Mouse (Mus musculus): ENCODE data around the gene Nlrp6.

Gene Nlrp6

GRCm38 (mm10) chr7:140912293-140912692 is 8.4 kb upstream of the Nlrp6 start:
- no peak for DNase-seq (ENCODE audit: low read depth in 2 of 2, low spot score in 2 of 2)

GRCm38 (mm10) chr7:140912846-140913482 is 7.7 kb upstream of the Nlrp6 start:
- DNase-seq (ENCODE audit: low read depth in 2 of 2, low spot score in 2 of 2): no peak

DNA sequence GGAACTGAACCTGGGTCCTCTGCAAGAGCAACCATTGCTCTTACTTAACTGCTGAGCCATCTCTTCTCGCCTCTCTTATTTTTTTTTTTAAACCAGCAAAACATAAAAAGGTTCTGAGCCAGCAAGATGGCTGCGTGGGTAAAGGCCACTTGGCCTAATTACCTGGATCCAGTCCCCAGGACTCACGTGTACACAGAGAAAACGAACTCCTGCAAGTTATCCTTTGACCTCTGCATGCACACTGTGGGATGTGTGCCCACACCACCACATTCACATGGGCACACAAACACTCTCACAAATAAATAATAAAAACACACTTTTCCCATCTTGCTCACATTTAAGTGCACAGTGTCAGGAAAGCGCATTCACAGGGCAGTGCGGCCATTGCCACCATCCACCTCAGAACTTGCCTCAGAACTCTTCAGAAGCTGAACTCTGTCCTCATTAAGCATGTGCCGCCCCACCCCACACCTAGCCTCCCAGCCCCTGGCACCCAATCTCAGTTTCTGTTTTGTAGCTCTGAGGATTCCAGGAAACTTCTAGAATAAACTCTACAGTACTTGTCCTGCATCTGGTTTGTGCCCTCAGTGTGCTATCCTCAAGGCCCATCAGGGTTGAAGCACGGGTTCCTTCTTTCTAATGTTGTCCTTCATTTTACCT is 6.5 kb upstream of the Nlrp6 start:
- DNase-seq (ENCODE audit: low read depth in 2 of 2, low spot score in 2 of 2): no peak

DNA sequence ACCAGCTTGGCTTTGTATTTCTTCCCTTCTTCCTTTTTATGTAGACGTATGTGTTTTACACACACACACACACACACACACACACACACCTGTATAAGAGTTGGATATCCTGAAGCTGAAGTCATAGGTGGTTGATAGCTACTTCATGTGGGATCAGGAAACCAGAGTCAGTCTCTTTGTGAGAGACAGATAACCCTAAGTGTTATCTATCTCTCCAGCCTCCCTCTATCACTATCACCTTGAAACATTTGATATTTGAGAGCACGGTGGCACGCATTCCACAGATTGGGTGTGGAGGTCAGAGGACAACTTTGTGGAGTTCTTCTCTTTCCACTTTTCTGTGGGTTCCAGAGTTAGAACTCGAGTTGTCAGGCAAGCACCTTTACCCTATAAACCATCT is 791 bp upstream of the Nlrp6 start:
- DNase-seq (ENCODE audit: low read depth in 2 of 2, low spot score in 2 of 2): no peak

DNA sequence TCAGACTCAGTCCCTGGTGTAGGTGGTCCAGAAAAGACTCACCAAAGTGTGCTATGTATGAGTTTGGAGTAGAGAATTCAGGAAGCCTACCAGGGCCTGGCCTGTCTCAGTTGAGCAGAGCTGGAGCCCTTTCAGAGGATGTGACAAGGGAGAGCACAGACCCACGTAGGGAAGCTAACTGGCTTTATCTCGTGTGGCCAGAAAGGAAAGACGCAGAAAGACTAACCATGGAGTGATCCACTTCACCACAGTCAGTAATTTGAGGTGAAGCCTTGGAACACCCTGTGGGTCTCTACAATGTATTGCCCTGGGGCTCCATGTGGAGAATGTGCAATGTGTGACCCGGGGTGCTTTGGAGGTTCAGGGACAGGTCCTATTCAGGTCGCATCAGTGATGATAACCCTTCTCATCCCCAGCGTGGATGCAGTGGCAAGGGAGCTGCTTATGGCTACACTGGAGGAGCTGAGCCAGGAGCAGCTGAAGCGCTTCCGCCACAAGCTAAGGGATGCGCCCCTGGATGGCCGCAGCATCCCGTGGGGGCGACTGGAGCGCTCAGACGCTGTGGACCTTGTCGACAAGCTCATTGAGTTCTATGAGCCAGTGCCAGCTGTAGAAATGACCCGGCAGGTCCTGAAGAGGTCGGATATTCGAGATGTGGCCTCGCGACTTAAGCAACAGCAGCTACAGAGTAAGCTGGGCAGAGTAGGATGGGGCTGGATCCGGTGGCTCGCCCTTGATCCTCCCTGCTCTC is 698 bp downstream of the Nlrp6 start:
- no peak for DNase-seq (ENCODE audit: low read depth in 2 of 2, low spot score in 2 of 2)

GRCm38 (mm10) chr7:140922398-140923069 is 1.8 kb downstream of the Nlrp6 start:
- DNase-seq (ENCODE audit: low read depth in 2 of 2, low spot score in 2 of 2): no peak

GRCm38 (mm10) chr7:140923070-140923775 is 2.5 kb downstream of the Nlrp6 start:
- DNase-seq (ENCODE audit: low read depth in 2 of 2, low spot score in 2 of 2): no peak

DNA sequence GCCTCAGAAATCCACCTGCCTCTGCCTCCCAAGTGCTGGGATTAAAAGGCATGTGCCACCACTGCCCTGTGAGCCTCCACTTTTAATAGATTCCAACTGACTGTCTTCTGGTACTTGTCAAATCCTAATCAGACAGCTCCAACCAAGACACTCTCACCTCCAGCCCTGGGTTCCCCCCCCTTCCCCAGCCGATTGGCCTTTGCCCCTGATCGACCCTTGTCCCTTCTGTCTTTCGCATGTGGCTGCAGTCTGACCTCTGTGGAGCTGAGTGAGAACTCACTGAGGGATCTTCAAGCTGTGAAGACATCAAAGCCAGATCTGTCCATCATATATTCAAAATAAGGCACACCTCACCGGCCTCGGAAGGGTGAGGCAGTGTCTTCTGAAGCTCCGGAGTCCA is 6.5 kb downstream of the Nlrp6 start:
- no peak for DNase-seq (ENCODE audit: low read depth in 2 of 2, low spot score in 2 of 2)

DNA sequence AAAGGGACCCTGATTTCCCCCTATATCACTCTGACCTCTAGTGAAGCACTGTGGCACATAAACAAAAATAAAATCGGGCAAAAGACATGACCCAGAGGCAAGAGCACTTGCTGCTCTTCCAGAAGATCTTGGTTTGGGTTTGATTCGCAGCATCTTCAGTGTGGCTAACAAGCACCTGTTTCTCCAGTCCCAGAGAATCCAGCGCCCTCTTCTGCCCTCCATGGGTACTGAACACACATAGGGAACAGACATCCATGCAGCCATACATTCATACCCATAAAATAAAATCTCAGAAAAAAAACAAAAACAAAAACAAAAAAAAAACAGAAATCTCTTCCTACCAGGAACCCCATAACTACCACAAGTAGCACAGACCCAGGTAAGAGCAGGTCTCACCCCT is 17.7 kb downstream of the Nlrp6 start:
- DNase-seq (ENCODE audit: low read depth in 2 of 2, low spot score in 2 of 2): no peak

- no peak for DNase-seq (ENCODE audit: low read depth in 2 of 2, low spot score in 2 of 2)
Observed at GRCm38 (mm10) chr7:140938896-140939295, 18.2 kb downstream of the Nlrp6 start.

- no peak for DNase-seq (ENCODE audit: low read depth in 2 of 2, low spot score in 2 of 2)
Observed at GRCm38 (mm10) chr7:140939669-140940171, 19.0 kb downstream of the Nlrp6 start.

GRCm38 (mm10) chr7:140941222-140942051 is 20.7 kb downstream of the Nlrp6 start, which contains the start of gene Pgghg:
Gene Pgghg, plus strand, starts transcription at chr7:140941391.
- peak; percentile 53 to 69 for DNase-seq (ENCODE audit: low read depth in 2 of 2, low spot score in 2 of 2)

DNA sequence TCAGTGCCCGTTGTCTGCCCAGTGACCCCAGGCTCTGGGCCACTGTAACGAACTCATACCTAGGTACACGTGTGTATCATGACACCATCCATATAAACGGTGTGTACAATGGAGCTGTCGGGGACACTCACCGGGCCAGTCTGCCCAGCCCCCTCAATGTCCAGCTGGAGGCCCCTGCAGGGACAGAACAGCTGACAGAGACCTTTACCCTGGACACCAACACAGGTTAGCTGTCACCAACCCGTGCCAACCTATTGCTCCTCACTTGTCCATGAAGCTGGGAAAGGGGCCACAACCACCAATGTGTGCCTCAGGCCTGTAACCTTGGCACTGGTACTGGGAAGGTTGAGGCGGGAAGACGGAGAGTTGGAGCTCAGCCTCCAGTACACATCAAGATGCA is 21.6 kb downstream of the Nlrp6 start:
- no peak for DNase-seq (ENCODE audit: low read depth in 2 of 2, low spot score in 2 of 2)

- no peak for DNase-seq (ENCODE audit: low read depth in 2 of 2, low spot score in 2 of 2)
Observed at GRCm38 (mm10) chr7:140942811-140943210, 22.1 kb downstream of the Nlrp6 start.

- no peak for DNase-seq (ENCODE audit: low read depth in 2 of 2, low spot score in 2 of 2)
Observed at GRCm38 (mm10) chr7:140943356-140943755, 22.7 kb downstream of the Nlrp6 start.

GRCm38 (mm10) chr7:140944236-140944635 is 23.5 kb downstream of the Nlrp6 start:
- DNase-seq (ENCODE audit: low read depth in 2 of 2, low spot score in 2 of 2): no peak

DNA sequence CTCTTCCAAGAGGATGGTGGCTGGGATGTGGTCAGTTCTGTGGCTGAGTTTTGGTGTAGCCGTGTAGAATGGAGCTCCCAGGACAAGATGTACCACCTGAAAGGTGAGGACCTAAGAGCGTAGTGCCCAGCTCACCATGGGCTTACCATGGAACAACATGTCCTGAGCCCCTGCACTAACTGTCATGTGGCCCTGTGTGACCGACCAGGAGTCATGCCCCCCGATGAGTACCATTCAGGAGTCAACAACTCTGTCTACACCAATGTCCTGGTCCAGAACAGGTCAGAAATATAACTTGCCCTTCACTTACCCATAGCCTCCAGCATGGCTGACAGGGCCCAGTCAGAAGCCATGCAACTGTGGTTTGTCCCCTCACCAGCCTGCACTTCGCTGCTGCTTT is 24.5 kb downstream of the Nlrp6 start:
- no peak for DNase-seq (ENCODE audit: low read depth in 2 of 2, low spot score in 2 of 2)

DNA sequence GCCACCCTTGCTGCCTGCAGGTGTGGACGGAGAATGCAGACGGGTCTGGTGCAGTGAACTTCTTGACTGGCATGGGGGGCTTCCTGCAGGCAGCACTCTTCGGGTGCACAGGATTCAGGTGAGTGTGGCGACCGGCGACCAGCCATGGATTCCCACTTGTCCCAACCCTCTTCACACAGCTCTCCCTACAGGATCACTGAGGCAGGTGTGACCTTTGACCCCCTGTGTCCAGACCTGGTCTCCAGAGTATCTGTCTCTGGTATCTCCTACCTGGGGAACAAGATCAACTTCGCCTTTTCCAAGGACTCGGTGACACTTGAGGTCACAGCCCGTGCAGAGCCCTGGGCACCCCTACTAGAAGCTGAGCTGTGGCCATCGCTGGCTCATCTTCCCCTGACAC is 25.6 kb downstream of the Nlrp6 start:
- no peak for DNase-seq (ENCODE audit: low read depth in 2 of 2, low spot score in 2 of 2)

- peak; percentile 34 to 40 for DNase-seq (ENCODE audit: low read depth in 2 of 2, low spot score in 2 of 2)
Observed at GRCm38 (mm10) chr7:140946980-140947379, 26.3 kb downstream of the Nlrp6 start.

DNA sequence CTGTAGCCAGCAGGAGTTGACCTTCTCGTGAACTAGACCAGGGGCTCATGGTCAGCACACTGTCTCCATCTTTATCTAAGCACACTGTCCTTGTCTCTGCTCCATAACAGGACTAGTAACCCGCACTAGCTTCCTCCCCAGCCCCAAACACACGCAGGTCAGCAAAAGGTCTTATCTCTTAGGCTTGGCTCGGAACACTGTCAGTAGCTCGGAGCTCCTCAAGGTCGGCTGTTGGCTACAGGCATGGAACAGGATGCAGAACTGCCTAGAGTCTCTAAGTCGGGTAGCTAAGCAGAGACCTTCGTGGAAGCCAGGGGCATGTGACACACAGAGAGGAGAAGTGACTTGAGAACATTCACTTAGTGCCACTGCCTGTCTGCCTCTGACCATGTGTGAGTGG is 27.5 kb downstream of the Nlrp6 start:
- DNase-seq (ENCODE audit: low read depth in 2 of 2, low spot score in 2 of 2): no peak

Measured in CD8-positive naive resting alpha-beta T cell, adult 2 months (primary cell).